Mouse (Mus musculus) heart, postnatal 0 days (tissue): ENCODE data around the gene Spata20. TPM values are rescaled to one million over a fixed set of nuclear protein-coding genes. Genes with fewer than 3 reads are reported as not detected.
A peak's percentile ranks its signal among the peaks of the same experiment; 100 is the strongest.

Experiments
- ATAC-seq: fragments of 200-750 bp; cut with Nextera tagmentation; 2 replicates; pipeline ENCODE4 v1.8.0; 2017; ENCODE audit warnings: low read depth, moderate number of reproducible peaks, moderate library complexity; ENCODE audit not compliant: insufficient read depth
- DNase-seq: peaks from one replicate; pipeline ENCODE4 v3.0.0-alpha.2; 2016; ENCODE audit warnings: low spot score
- H3K27ac ChIP-seq: fragments of 300-500 bp; sonication (generic); 2 replicates; pipeline ENCODE4 v1.5.1; 2014; ENCODE audit warnings: low read depth, mild to moderate bottlenecking
- H3K27me3 ChIP-seq: fragments of 300-500 bp; sonication (generic); 2 replicates; pipeline ENCODE4 v1.6.1; 2014; ENCODE audit warnings: low read length, mixed read lengths; ENCODE audit not compliant: control insufficient read depth, insufficient read depth
- H3K36me3 ChIP-seq: fragments of 300-500 bp; sonication (generic); replicated peaks from 2 replicates; pipeline ENCODE4 v1.6.1; 2014; ENCODE audit warnings: low read length, mixed read lengths; ENCODE audit not compliant: control insufficient read depth, insufficient read depth
- H3K4me1 ChIP-seq: fragments of 300-500 bp; sonication (generic); 2 replicates; pipeline ENCODE4 v1.6.1; 2014; ENCODE audit warnings: antibody characterized with exemption; ENCODE audit not compliant: control insufficient read depth, insufficient read depth
- H3K4me2 ChIP-seq: fragments of 300-500 bp; sonication (generic); 2 replicates; pipeline ENCODE4 v1.6.1; 2014; ENCODE audit warnings: low read depth, mild to moderate bottlenecking, low read length, moderate library complexity
- H3K4me3 ChIP-seq: fragments of 300-500 bp; sonication (generic); 2 replicates; pipeline ENCODE4 v1.5.1; 2014; ENCODE audit warnings: low read depth, low read length
- H3K9ac ChIP-seq: fragments of 300-500 bp; sonication (generic); replicated peaks from 2 replicates; pipeline ENCODE4 v1.6.1; 2014; ENCODE audit warnings: low read depth, low read length, mixed read lengths
- H3K9me3 ChIP-seq: fragments of 300-500 bp; sonication (generic); replicated peaks from 2 replicates; pipeline ENCODE4 v1.6.1; 2016; ENCODE audit warnings: low read length; ENCODE audit not compliant: control insufficient read depth
- CTCF ChIP-seq: IDR thresholded peaks from 2 replicates; pipeline ENCODE4 v1.5.1; 2016; ENCODE audit warnings: antibody characterized with exemption, control low read depth, low read depth
- EP300 ChIP-seq: IDR thresholded peaks from 2 replicates; pipeline ENCODE4 v1.6.1; 2016; ENCODE audit warnings: antibody characterized with exemption, low read depth
- WGBS: fragments of 180-500 bp; shearing (Covaris S2); extraction: QIAGEN DNeasy Blood & Tissue Kit; methylation state at CpG from one replicate; pipeline ENCODE4 v1.1.7; 2014; 5-methylcytosine and 5-hydroxymethylcytosine counted together
- polyA plus RNA-seq: library from polyadenylated mRNA; unstranded; fragments of >200 nt; fragmentation: Nextera tagmentation; extraction: Ambion mirVana; gene quantifications from 2 replicates; pipeline ENCODE4 v1.2.1, GENCODE M21; 2015
- total RNA-seq: library from RNA; depleted of rRNA; stranded (reverse); fragments of >200 nt; gene quantifications from 2 replicates; pipeline ENCODE4 v1.2.3, GENCODE M21; 2014; ENCODE audit warnings: low replicate concordance; rRNA removed

Gene Spata20
- not detected in 2 replicates for total RNA-seq
- polyA plus RNA-seq: 0.30 and 0.56 TPM in 2 replicates

GRCm38 (mm10) chr11:94486001-94486400 is at the start of gene Spata20:
TSS of gene Spata20 (minus strand) at chr11:94486179.
- Histone ChIP-seq H3K27ac (no peak within 1 kb of the TSS), H3K9me3 (no peaks in the 10 kb centered on the region), H3K4me1 (no peaks in the 10 kb centered on the region), H3K36me3 (peaks cover 6% of the 10 kb centered on the region), H3K4me2 (peak within 1 kb of the TSS; percentile 30), H3K27me3 (peaks cover 8% of the 10 kb centered on the region; the same call in 1 of the 2 replicates), H3K9ac (no peak within 1 kb of the TSS), H3K4me3 (no peak within 1 kb of the TSS)
- peak; percentile 66 for ATAC-seq
- DNase-seq: peak; percentile 49
- TF ChIP-seq CTCF (peak; percentile 97), EP300 (no peak)
- 2% methylated on average over 24 of the region's 24 CpGs for WGBS

- no peaks in the 10 kb centered on the region for H3K27me3 ChIP-seq
- no peak overlapping the region for H3K4me3 ChIP-seq
- H3K4me1 ChIP-seq: no peaks in the 10 kb centered on the region
- no peaks in the 10 kb centered on the region for H3K36me3 ChIP-seq
- no peak overlapping the region for H3K4me2 ChIP-seq
- no peaks in the 10 kb centered on the region for H3K9me3 ChIP-seq
- 70% methylated on average over 8 of the region's 8 CpGs for WGBS
- no peak overlapping the region for H3K27ac ChIP-seq
- no peak overlapping the region for H3K9ac ChIP-seq
- ATAC-seq (no peak), DNase-seq (no peak)
- TF ChIP-seq CTCF (no peak), EP300 (no peak)
These were observed 47.2 kb upstream of the Spata20 start for GRCm38 (mm10) chr11:94533171-94533570.

GRCm38 (mm10) chr11:94528879-94529278 is 42.9 kb upstream of the Spata20 start:
- no peak for ATAC-seq
- H3K4me1 ChIP-seq: peaks cover 3% of the 10 kb centered on the region; the same call in 1 of the 2 replicates
- TF ChIP-seq EP300: no peak
- TF ChIP-seq CTCF: no peak
- H3K4me2 ChIP-seq: no peak overlapping the region
- no peaks in the 10 kb centered on the region for H3K9me3 ChIP-seq
- no peak overlapping the region for H3K4me3 ChIP-seq
- no peaks in the 10 kb centered on the region for H3K36me3 ChIP-seq
- no peak for DNase-seq
- H3K27ac ChIP-seq: no peak overlapping the region
- H3K27me3 ChIP-seq: no peaks in the 10 kb centered on the region
- no peak overlapping the region for H3K9ac ChIP-seq
- WGBS: 63% methylated on average over 3 of the region's 3 CpGs

- Histone ChIP-seq H3K27ac (0 out of 2 replicates have a peak overlapping the region, but pooled peaks have one; percentile 11), H3K36me3 (no peaks in the 10 kb centered on the region), H3K9ac (no peak overlapping the region), H3K4me3 (no peak overlapping the region), H3K4me2 (no peak overlapping the region), H3K27me3 (no peaks in the 10 kb centered on the region), H3K4me1 (peaks cover 9% of the 10 kb centered on the region), H3K9me3 (no peaks in the 10 kb centered on the region)
- no peak for TF ChIP-seq CTCF
- TF ChIP-seq EP300: no peak
- WGBS: 66% methylated on average over 9 of the region's 9 CpGs
- ATAC-seq: peak; percentile 54
- peak; percentile 16 for DNase-seq
These were observed 40.3 kb upstream of the Spata20 start for GRCm38 (mm10) chr11:94526171-94526879.

- Histone ChIP-seq H3K4me3 (peak within 1 kb of the TSS; percentile 58), H3K4me2 (peak within 1 kb of the TSS; percentile 90), H3K9ac (peak within 1 kb of the TSS; percentile 60), H3K36me3 (no peaks in the 10 kb centered on the region), H3K4me1 (peaks cover 15% of the 10 kb centered on the region), H3K27ac (no peak within 1 kb of the TSS), H3K27me3 (no peaks in the 10 kb centered on the region), H3K9me3 (no peaks in the 10 kb centered on the region)
- ATAC-seq: peak; percentile 68
- peak; percentile 60 for DNase-seq
- no peak for TF ChIP-seq CTCF
- no peak for TF ChIP-seq EP300
- WGBS: 1% methylated on average over 42 of the region's 42 CpGs
These were observed 35.4 kb upstream of the Spata20 start, which contains the start of gene Mycbpap for GRCm38 (mm10) chr11:94521219-94521843. TSS of gene Mycbpap (minus strand) at chr11:94521742.
